Mouse (Mus musculus): ENCODE results near the gene Agpat2. TPM values are rescaled to one million over a fixed set of nuclear protein-coding genes. Genes with fewer than 3 reads are reported as not detected.

The Agpat2 gene
- total RNA-seq (2021), result 1 to 10 TPM; 9.3 to 9.4 TPM
- long read RNA-seq, experiment 1, transcript Agpat2-201 (6 exons, 1,489 nt), result major isoform, 6 of 7 reads
- long read RNA-seq, experiment 1, partial matches to known transcripts, result 1 of 7 reads
- long read RNA-seq, experiment 1, other reads (novel, unspliced or antisense), result 0 of 7 reads
- long read RNA-seq, experiment 2, transcript Agpat2-201 (6 exons, 1,489 nt), result major isoform, 18 of 22 reads
- long read RNA-seq, experiment 2, partial matches to known transcripts, result 2 of 22 reads
- long read RNA-seq, experiment 2, other reads (novel, unspliced or antisense), result 2 of 22 reads

GRCm38 (mm10) chr2:26603720-26604671, at the start of gene Agpat2:
Gene Agpat2, minus strand, starts transcription at chr2:26604417.
- peak; percentile 78 for DNase-seq

- peak; percentile 59 for DNase-seq
Observed at GRCm38 (mm10) chr2:26646643-26647293, 42.6 kb upstream of the Agpat2 start.

GRCm38 (mm10) chr2:26643942-26644341, 39.7 kb upstream of the Agpat2 start:
- DNase-seq, result peak; percentile 47

GRCm38 (mm10) chr2:26641006-26641647, 36.9 kb upstream of the Agpat2 start:
- DNase-seq, result no peak

GRCm38 (mm10) chr2:26639838-26640830, 35.9 kb upstream of the Agpat2 start:
- DNase-seq, result peak; percentile 100

GRCm38 (mm10) chr2:26639083-26639482, 34.9 kb upstream of the Agpat2 start:
- DNase-seq, result no peak

GRCm38 (mm10) chr2:26638572-26638971, 34.4 kb upstream of the Agpat2 start:
- DNase-seq, result no peak

- no peak for DNase-seq
Observed at GRCm38 (mm10) chr2:26638039-26638438, 33.8 kb upstream of the Agpat2 start.

- no peak for DNase-seq
Observed at GRCm38 (mm10) chr2:26637316-26637932, 33.2 kb upstream of the Agpat2 start.

GRCm38 (mm10) chr2:26636325-26636635, 32.1 kb upstream of the Agpat2 start:
- no peak for DNase-seq

- no peak for DNase-seq
Observed at GRCm38 (mm10) chr2:26635489-26636324, 31.5 kb upstream of the Agpat2 start.

- no peak for DNase-seq
Observed at GRCm38 (mm10) chr2:26634629-26635488, 30.6 kb upstream of the Agpat2 start.

- DNase-seq, result no peak
Observed at GRCm38 (mm10) chr2:26633953-26634530, 29.8 kb upstream of the Agpat2 start.

GRCm38 (mm10) chr2:26632541-26633395, 28.6 kb upstream of the Agpat2 start:
- no peak for DNase-seq

GRCm38 (mm10) chr2:26628792-26629437, 24.7 kb upstream of the Agpat2 start:
- no peak for DNase-seq

- DNase-seq, result peak; percentile 71
Observed at GRCm38 (mm10) chr2:26627921-26628739, 23.9 kb upstream of the Agpat2 start, which contains the start of gene Fam69b. Gene Fam69b, plus strand, starts transcription at chr2:26628457.

Measured in gastrocnemius, postnatal 10 days (tissue).